Comparison of ENCODE assay signal across 15 mouse cellular contexts in the genomic region with DNA sequence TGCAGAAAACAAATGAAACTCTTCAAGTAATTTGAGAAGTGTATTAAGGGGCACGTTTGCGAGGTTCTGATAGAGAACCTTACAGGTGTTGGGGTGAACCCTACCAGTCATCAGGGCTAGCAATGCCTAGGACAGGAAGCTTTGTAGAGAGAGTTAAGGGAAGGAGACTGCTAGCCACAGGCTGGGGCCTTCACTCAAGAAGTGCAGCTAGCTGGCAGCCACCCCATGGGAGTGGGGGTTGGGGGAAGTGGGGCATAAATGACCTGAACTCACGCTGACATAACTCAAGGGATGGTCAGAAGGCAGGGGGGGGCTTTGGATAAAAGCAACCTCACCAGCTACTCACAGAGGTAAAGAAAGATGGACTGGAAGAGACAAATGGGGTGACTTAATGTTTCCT.
DNase-seq lines count a peak whose midpoint lies in the region; ATAC-seq and TF ChIP-seq lines count a peak whose summit lies in the region.
"Had no signal": no experiment of that assay in that cellular context is flagged by ENCODE, and none has a peak within 500 bp of the region (broad histone marks: within the 10 kb centered on the region; RNA-seq: fewer than 3 reads in every experiment).

No protein-coding gene starts in this region.

- WGBS in intestine, embryonic 14.5 days, result 84% methylated on average over 3 of the region's 3 CpGs
- 73% methylated on average over 3 of the region's 3 CpGs for WGBS in intestine, embryonic 15.5 days
- 75% methylated on average over 3 of the region's 3 CpGs for WGBS in embryonic facial prominence, embryonic 10.5 days
- WGBS in limb, embryonic 10.5 days, result 83% methylated on average over 3 of the region's 3 CpGs
- WGBS in liver, postnatal 0 days (ENCODE audit: insufficient replicate concordance), result 48% methylated on average over 3 of the region's 3 CpGs

- H3K9ac ChIP-seq in intestine, embryonic 14.5 days (ENCODE audit: low read length), result no peak overlapping the region
- no peak overlapping the region for H3K9ac ChIP-seq in intestine, embryonic 15.5 days
- H3K9ac ChIP-seq in liver, postnatal 0 days (replicated peaks), result no peak overlapping the region
- H3K9ac ChIP-seq: lung, embryonic 14.5 days had no signal

- ATAC-seq in intestine, embryonic 14.5 days (replicated peaks; ENCODE audit: low FRiP score, low TSS enrichment, low read depth), result no peak
- no peak for ATAC-seq in intestine, embryonic 15.5 days
- peak; percentile 10; the same call in 1 of the 2 replicates for ATAC-seq in liver, postnatal 0 days

- H3K27me3 ChIP-seq in intestine, embryonic 14.5 days (replicated peaks; ENCODE audit: control insufficient read depth, insufficient read depth, low read length), result no peaks in the 10 kb centered on the region
- no peaks in the 10 kb centered on the region for H3K27me3 ChIP-seq in intestine, embryonic 15.5 days (replicated peaks)
- H3K27me3 ChIP-seq in embryonic facial prominence, embryonic 10.5 days (replicated peaks; ENCODE audit: low read depth, poor library complexity, severe bottlenecking), result no peaks in the 10 kb centered on the region
- no peaks in the 10 kb centered on the region for H3K27me3 ChIP-seq in limb, embryonic 10.5 days (ENCODE audit: low read depth, poor library complexity, severe bottlenecking)
- H3K27me3 ChIP-seq in liver, postnatal 0 days (ENCODE audit: insufficient read depth, low read length), result no peaks in the 10 kb centered on the region

- H3K27ac ChIP-seq in intestine, embryonic 14.5 days (ENCODE audit: low read depth), result peak overlapping the region; percentile 25; the same call in 1 of the 2 replicates
- no peak overlapping the region for H3K27ac ChIP-seq in intestine, embryonic 15.5 days
- H3K27ac ChIP-seq in embryonic facial prominence, embryonic 10.5 days (replicated peaks), result peak overlapping the region; percentile 69
- peak overlapping the region; percentile 36; the same call in 1 of the 2 replicates for H3K27ac ChIP-seq in limb, embryonic 10.5 days
- peak overlapping the region; percentile 48 for H3K27ac ChIP-seq in liver, postnatal 0 days (ENCODE audit: low read depth)
- H3K27ac ChIP-seq: macrophage had no signal

- no peak for TF ChIP-seq CTCF in liver, postnatal 0 days (IDR thresholded peaks at IDR 0.05; ENCODE audit: low read depth)

- DNase-seq in intestine, embryonic 14.5 days (ENCODE audit: low spot score), result no peak
- no peak for DNase-seq in embryonic facial prominence, embryonic 10.5 days (ENCODE audit: low spot score)
- peak; percentile 25 for DNase-seq in limb, embryonic 10.5 days (ENCODE audit: low spot score)
- no peak for DNase-seq in liver, postnatal 0 days
- no peak for DNase-seq in yolk sac, embryonic 10.5 days (ENCODE audit: low spot score)
- DNase-seq in layer of hippocampus, adult 18-20 months (ENCODE audit: low spot score in 2 of 2), result no peak
- DNase-seq: cerebellum, postnatal 14 days; gastrocnemius, postnatal 36 days; layer of hippocampus, postnatal 36 days; lung, embryonic 14.5 days; midbrain, embryonic 14.5 days; right cerebral cortex, postnatal 4 days; thymus, adult 18-20 months had no signal

- no peak for TF ChIP-seq EP300 in liver, postnatal 0 days (IDR thresholded peaks at IDR 0.05; ENCODE audit: low read depth)

- no peaks in the 10 kb centered on the region for H3K36me3 ChIP-seq in intestine, embryonic 14.5 days (ENCODE audit: control insufficient read depth, insufficient read depth, low read length)
- H3K36me3 ChIP-seq in intestine, embryonic 15.5 days, result no peaks in the 10 kb centered on the region
- no peaks in the 10 kb centered on the region for H3K36me3 ChIP-seq in embryonic facial prominence, embryonic 10.5 days (replicated peaks)
- H3K36me3 ChIP-seq in limb, embryonic 10.5 days, result no peaks in the 10 kb centered on the region
- no peaks in the 10 kb centered on the region for H3K36me3 ChIP-seq in liver, postnatal 0 days (replicated peaks; ENCODE audit: insufficient read depth, low read length)

- H3K4me3 ChIP-seq in intestine, embryonic 14.5 days (ENCODE audit: low read depth, low read length), result no peak overlapping the region
- no peak overlapping the region for H3K4me3 ChIP-seq in intestine, embryonic 15.5 days (replicated peaks)
- no peak overlapping the region for H3K4me3 ChIP-seq in embryonic facial prominence, embryonic 10.5 days
- no peak overlapping the region for H3K4me3 ChIP-seq in limb, embryonic 10.5 days
- no peak overlapping the region for H3K4me3 ChIP-seq in liver, postnatal 0 days (ENCODE audit: low read depth, low read length)

- no peaks in the 10 kb centered on the region for H3K9me3 ChIP-seq in intestine, embryonic 14.5 days (ENCODE audit: control insufficient read depth, low read length)
- no peaks in the 10 kb centered on the region for H3K9me3 ChIP-seq in intestine, embryonic 15.5 days
- no peaks in the 10 kb centered on the region for H3K9me3 ChIP-seq in embryonic facial prominence, embryonic 10.5 days
- H3K9me3 ChIP-seq in limb, embryonic 10.5 days (replicated peaks), result no peaks in the 10 kb centered on the region
- no peaks in the 10 kb centered on the region for H3K9me3 ChIP-seq in liver, postnatal 0 days (ENCODE audit: low read length)

- peaks cover 12% of the 10 kb centered on the region for H3K4me1 ChIP-seq in intestine, embryonic 14.5 days (replicated peaks; ENCODE audit: control insufficient read depth, insufficient read depth, low read length)
- peaks cover 11% of the 10 kb centered on the region for H3K4me1 ChIP-seq in intestine, embryonic 15.5 days (replicated peaks)
- peaks cover 21% of the 10 kb centered on the region for H3K4me1 ChIP-seq in embryonic facial prominence, embryonic 10.5 days
- H3K4me1 ChIP-seq in limb, embryonic 10.5 days, result peaks cover 11% of the 10 kb centered on the region
- peaks cover 45% of the 10 kb centered on the region for H3K4me1 ChIP-seq in liver, postnatal 0 days (ENCODE audit: insufficient read depth)

- H3K4me2 ChIP-seq in intestine, embryonic 14.5 days (ENCODE audit: low read length), result no peak overlapping the region
- no peak overlapping the region for H3K4me2 ChIP-seq in intestine, embryonic 15.5 days (replicated peaks)
- no peak overlapping the region for H3K4me2 ChIP-seq in liver, postnatal 0 days (ENCODE audit: low read depth, low read length)
- H3K4me2 ChIP-seq: lung, embryonic 14.5 days had no signal
